Comparison of ENCODE assay signal across 8 mouse cellular contexts in genomic region chr17:15808468-15809374, GRCm38 (mm10). TPM values are rescaled to one million over a fixed set of nuclear protein-coding genes. Genes with fewer than 3 reads are reported as not detected.
A peak's percentile ranks its signal among the peaks of the same experiment; 100 is the strongest.
DNase-seq lines count a peak whose midpoint lies in the region; ATAC-seq and TF ChIP-seq lines count a peak whose summit lies in the region.

No protein-coding gene starts in this region.

- intact Hi-C loops in heart, postnatal 25 days (cut with DNase I) = loop anchor here (2.0 kb wide), 1 partner anchor 16 kb away; no protein-coding TSS in a partner anchor

- DNase-seq in heart, postnatal 25 days (ENCODE audit: low spot score) = no peak
- peak; percentile 76 for DNase-seq in limb, embryonic 14.5 days (ENCODE audit: low spot score)
- no peak for DNase-seq in cerebellum, adult 11 months
- DNase-seq in adrenal gland, postnatal 4 days (ENCODE audit: low spot score in 2 of 2) = no peak

- peaks cover 19% of the 10 kb centered on the region for H3K36me3 ChIP-seq in heart, embryonic 13.5 days
- peaks cover 23% of the 10 kb centered on the region for H3K36me3 ChIP-seq in forebrain, embryonic 13.5 days (ENCODE audit: poor library complexity, severe bottlenecking)
- H3K36me3 ChIP-seq in limb, embryonic 14.5 days (ENCODE audit: control insufficient read depth, insufficient read depth, low read length) = peaks cover 19% of the 10 kb centered on the region

- 20% methylated on average over 10 of the region's 10 CpGs for WGBS in heart, embryonic 13.5 days
- 17% methylated on average over 10 of the region's 10 CpGs for WGBS in forebrain, embryonic 13.5 days
- WGBS in limb, embryonic 14.5 days = 10% methylated on average over 10 of the region's 10 CpGs

- no peaks in the 10 kb centered on the region for H3K9me3 ChIP-seq in heart, embryonic 13.5 days
- no peaks in the 10 kb centered on the region for H3K9me3 ChIP-seq in forebrain, embryonic 13.5 days (replicated peaks)
- H3K9me3 ChIP-seq in limb, embryonic 14.5 days (ENCODE audit: control insufficient read depth, low read length) = no peaks in the 10 kb centered on the region

- H3K4me2 ChIP-seq in heart, embryonic 13.5 days = peak overlapping the region; percentile 31
- no peak overlapping the region for H3K4me2 ChIP-seq in forebrain, embryonic 13.5 days
- peak overlapping the region; percentile 18 for H3K4me2 ChIP-seq in limb, embryonic 14.5 days (replicated peaks; ENCODE audit: low read depth, low read length, severe bottlenecking)

- H3K4me1 ChIP-seq in heart, embryonic 13.5 days = peaks cover 59% of the 10 kb centered on the region
- peaks cover 22% of the 10 kb centered on the region for H3K4me1 ChIP-seq in brown adipose tissue, adult 24 weeks (ENCODE audit: control insufficient read depth, insufficient read depth, insufficient read length, low read length)
- H3K4me1 ChIP-seq in forebrain, embryonic 13.5 days = peaks cover 39% of the 10 kb centered on the region
- peaks cover 36% of the 10 kb centered on the region for H3K4me1 ChIP-seq in limb, embryonic 14.5 days (ENCODE audit: control insufficient read depth, insufficient read depth, low read length)

- H3K27me3 ChIP-seq in heart, embryonic 13.5 days (replicated peaks) = no peaks in the 10 kb centered on the region
- H3K27me3 ChIP-seq in forebrain, embryonic 13.5 days = no peaks in the 10 kb centered on the region
- H3K27me3 ChIP-seq in limb, embryonic 14.5 days (ENCODE audit: control insufficient read depth, insufficient read depth, low read length) = no peaks in the 10 kb centered on the region

- H3K9ac ChIP-seq in heart, embryonic 13.5 days = peak overlapping the region; percentile 34
- H3K9ac ChIP-seq in forebrain, embryonic 13.5 days = peak overlapping the region; percentile 27; the same call in 1 of the 2 replicates
- H3K9ac ChIP-seq in limb, embryonic 14.5 days (ENCODE audit: low read depth, low read length, severe bottlenecking) = peak overlapping the region; percentile 18

- no peak overlapping the region for H3K4me3 ChIP-seq in heart, embryonic 13.5 days
- no peak overlapping the region for H3K4me3 ChIP-seq in brown adipose tissue, adult 24 weeks (ENCODE audit: insufficient read depth, low read depth, low read length)
- H3K4me3 ChIP-seq in forebrain, embryonic 13.5 days = no peak overlapping the region
- H3K4me3 ChIP-seq in limb, embryonic 14.5 days (replicated peaks; ENCODE audit: low read length) = no peak overlapping the region; the same call in 1 of the 2 replicates

- no peak for TF ChIP-seq POLR2A in limb, embryonic 14.5 days (IDR thresholded peaks at IDR 0.05; ENCODE audit: borderline replicate concordance, extremely low read depth, insufficient read depth, insufficient read length)

- no peak for ATAC-seq in heart, embryonic 13.5 days (ENCODE audit: extremely low read depth, insufficient number of reproducible peaks, low FRiP score, low TSS enrichment)
- no peak for ATAC-seq in forebrain, embryonic 13.5 days
- peak; percentile 64 for ATAC-seq in limb, embryonic 14.5 days (ENCODE audit: low FRiP score, low read depth)
- ATAC-seq in erythroid progenitor cell, adult 5-6 weeks (replicated peaks; ENCODE audit: low FRiP score, poor library complexity, severe bottlenecking) = no peak

- peak overlapping the region; percentile 51 for H3K27ac ChIP-seq in heart, embryonic 13.5 days (replicated peaks)
- peak overlapping the region; percentile 39; the same call in 1 of the 2 replicates for H3K27ac ChIP-seq in brown adipose tissue, adult 24 weeks (replicated peaks; ENCODE audit: low read depth, low read length)
- H3K27ac ChIP-seq in forebrain, embryonic 13.5 days = no peak overlapping the region; the same call in 1 of the 2 replicates
- peak overlapping the region; percentile 82 for H3K27ac ChIP-seq in limb, embryonic 14.5 days (replicated peaks; ENCODE audit: low read depth, low read length)

RNA-seq across cellular contexts. Expression of gene Rgmb, which starts 22.1 kb away (rescaled TPM):
- polyA plus RNA-seq in heart, embryonic 13.5 days (2015; fragmentation: Nextera tagmentation; extraction: Ambion mirVana) = 8.4 and 9.8 TPM in 2 replicates
- total RNA-seq in heart, postnatal 25 days (2021) = 10 to 100 TPM; 21.4 to 30.0 TPM
- 8.0 and 8.6 TPM in 2 replicates for polyA plus RNA-seq in brown adipose tissue, adult 24 weeks (2012; ENCODE audit: insufficient read depth, insufficient read length, missing spikeins)
- polyA plus RNA-seq in forebrain, embryonic 13.5 days (2015; fragmentation: Nextera tagmentation; extraction: Ambion mirVana) = 39.2 and 44.4 TPM in 2 replicates
- polyA plus RNA-seq in limb, embryonic 14.5 days (2012; rRNA removed) = 52.0 and 71.0 TPM in 2 replicates
- 35.3 and 37.7 TPM in 2 replicates for polyA plus RNA-seq in limb, embryonic 14.5 days (2014; fragmentation: Nextera tagmentation; extraction: Ambion mirVana)
- total RNA-seq in erythroid progenitor cell, adult 5-6 weeks (2015; ENCODE audit: low replicate concordance) = not detected in 2 replicates
- total RNA-seq in erythroid progenitor cell, adult 5-6 weeks (2017; ENCODE audit: low replicate concordance) = not detected in 2 replicates
- total RNA-seq in adrenal gland, postnatal 4 days (2021) = 10 to 100 TPM; 20.5 to 25.1 TPM
